Mouse (Mus musculus): ENCODE results near the gene Ascc3.

Gene Ascc3

GRCm38 (mm10) chr10:50763457-50764310 is 171.2 kb downstream of the Ascc3 start:
- DNase-seq = no peak

- no peak for DNase-seq
Observed at GRCm38 (mm10) chr10:50772811-50773210, 180.3 kb downstream of the Ascc3 start.

- DNase-seq = no peak
Observed at GRCm38 (mm10) chr10:50773846-50774245, 181.4 kb downstream of the Ascc3 start.

GRCm38 (mm10) chr10:50792840-50793239 is 200.4 kb downstream of the Ascc3 start:
- DNase-seq = no peak

- no peak for DNase-seq
Observed at GRCm38 (mm10) chr10:50801594-50801993, 209.1 kb downstream of the Ascc3 start.

GRCm38 (mm10) chr10:50802380-50802779 is 209.9 kb downstream of the Ascc3 start:
- DNase-seq = no peak

- no peak for DNase-seq
Observed at GRCm38 (mm10) chr10:50806166-50806565, 213.7 kb downstream of the Ascc3 start.

GRCm38 (mm10) chr10:50822363-50822762 is 229.9 kb downstream of the Ascc3 start:
- DNase-seq = no peak

GRCm38 (mm10) chr10:50826829-50827228 is 234.4 kb downstream of the Ascc3 start:
- DNase-seq = no peak

- no peak for DNase-seq
Observed at GRCm38 (mm10) chr10:50834533-50834932, 242.1 kb downstream of the Ascc3 start.

- no peak for DNase-seq
Observed at GRCm38 (mm10) chr10:50843363-50843762, 250.9 kb downstream of the Ascc3 start.

- no peak for DNase-seq
Observed at GRCm38 (mm10) chr10:50868202-50868601, 275.7 kb downstream of the Ascc3 start.

- DNase-seq = no peak
Observed at GRCm38 (mm10) chr10:50876952-50877351, 284.5 kb downstream of the Ascc3 start.

GRCm38 (mm10) chr10:50881476-50882069 is 289.1 kb downstream of the Ascc3 start:
- no peak for DNase-seq

GRCm38 (mm10) chr10:50882366-50882765 is 289.9 kb downstream of the Ascc3 start:
- DNase-seq = no peak

- no peak for DNase-seq
Observed at GRCm38 (mm10) chr10:50886305-50886704, 293.8 kb downstream of the Ascc3 start.

GRCm38 (mm10) chr10:50890621-50891020 is 298.2 kb downstream of the Ascc3 start:
- DNase-seq = no peak

- DNase-seq = no peak
Observed at GRCm38 (mm10) chr10:50891876-50892711, 299.6 kb downstream of the Ascc3 start.

GRCm38 (mm10) chr10:50892751-50893320 is 300.4 kb downstream of the Ascc3 start:
- no peak for DNase-seq

- DNase-seq = no peak
Observed at GRCm38 (mm10) chr10:50893546-50893945, 301.1 kb downstream of the Ascc3 start.

- DNase-seq = peak; percentile 76
Observed at GRCm38 (mm10) chr10:50894170-50894991, 301.9 kb downstream of the Ascc3 start, which contains the start of gene Sim1. TSS of gene Sim1 (plus strand) at chr10:50894754.

All from liver (tissue).